Mouse (Mus musculus): ENCODE data around the gene Csmd2. TPM values are rescaled to one million over a fixed set of nuclear protein-coding genes. Genes with fewer than 3 reads are reported as not detected.
"Not testable (repeated sequence)": the region's sequence is repeated elsewhere in the genome, so short reads cannot be mapped to it uniquely, and the experiment has no call there.

Csmd2 gene
- total RNA-seq, 4 experiments from 2014 or later, result 0.92 to 2.9 (median 1.5) TPM

- DNase-seq, result no peak
Observed at GRCm38 (mm10) chr4:128048716-128049115, 61.1 kb downstream of the Csmd2 start.

- no peak for DNase-seq
Observed at GRCm38 (mm10) chr4:128052701-128053100, 65.0 kb downstream of the Csmd2 start.

DNA sequence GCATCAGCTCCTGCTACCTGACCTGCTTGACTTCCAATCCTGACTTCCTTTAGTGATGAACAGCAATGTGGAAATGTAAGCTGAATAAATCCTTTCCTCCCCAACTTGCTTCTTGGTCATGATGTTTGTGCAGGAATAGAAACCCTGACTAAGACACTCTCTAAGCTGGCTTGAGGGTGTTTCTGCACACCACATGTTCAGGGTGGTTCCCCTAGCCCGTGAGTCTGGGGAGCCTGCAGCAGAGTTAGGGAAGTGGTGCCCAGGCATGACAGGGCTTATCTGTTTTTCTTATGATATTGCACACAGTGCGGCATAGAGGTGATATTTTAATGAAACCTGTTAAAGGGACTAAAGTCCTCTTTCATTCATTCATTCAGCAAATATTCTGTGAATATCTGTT lies 73.6 kb downstream of the Csmd2 start:
- not testable (repeated sequence) for DNase-seq

- DNase-seq, result no peak
Observed at GRCm38 (mm10) chr4:128067189-128067588, 79.5 kb downstream of the Csmd2 start.

- DNase-seq, result no peak
Observed at GRCm38 (mm10) chr4:128084466-128084865, 96.8 kb downstream of the Csmd2 start.

GRCm38 (mm10) chr4:128085096-128085495 lies 97.4 kb downstream of the Csmd2 start:
- no peak for DNase-seq

DNA sequence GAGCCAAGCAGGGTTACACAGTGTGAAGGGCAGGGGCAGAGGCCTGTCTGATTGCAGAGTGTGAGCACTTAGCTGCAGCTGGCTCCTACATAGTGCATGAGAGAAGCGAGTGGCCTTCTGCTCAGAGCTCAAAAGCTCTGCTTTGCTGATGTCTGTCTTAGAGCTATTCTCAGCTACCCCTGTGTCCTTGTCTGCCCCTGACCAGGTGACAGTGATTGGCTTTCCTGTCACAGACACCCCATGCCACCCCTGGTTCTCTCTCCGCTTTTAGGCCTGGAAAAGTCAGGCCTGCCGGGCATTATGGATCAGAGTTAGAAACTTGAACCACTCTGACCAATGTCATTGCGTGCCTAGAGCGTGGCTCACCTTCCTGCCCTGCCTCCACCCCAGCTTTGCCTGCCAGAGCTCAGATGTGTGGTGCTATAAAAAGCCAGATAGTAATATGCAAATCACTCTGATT lies 99.5 kb downstream of the Csmd2 start:
- no peak for DNase-seq

- no peak for DNase-seq
Observed at GRCm38 (mm10) chr4:128087704-128088103, 100.0 kb downstream of the Csmd2 start.

GRCm38 (mm10) chr4:128088264-128088663 lies 100.6 kb downstream of the Csmd2 start:
- DNase-seq, result no peak

DNA sequence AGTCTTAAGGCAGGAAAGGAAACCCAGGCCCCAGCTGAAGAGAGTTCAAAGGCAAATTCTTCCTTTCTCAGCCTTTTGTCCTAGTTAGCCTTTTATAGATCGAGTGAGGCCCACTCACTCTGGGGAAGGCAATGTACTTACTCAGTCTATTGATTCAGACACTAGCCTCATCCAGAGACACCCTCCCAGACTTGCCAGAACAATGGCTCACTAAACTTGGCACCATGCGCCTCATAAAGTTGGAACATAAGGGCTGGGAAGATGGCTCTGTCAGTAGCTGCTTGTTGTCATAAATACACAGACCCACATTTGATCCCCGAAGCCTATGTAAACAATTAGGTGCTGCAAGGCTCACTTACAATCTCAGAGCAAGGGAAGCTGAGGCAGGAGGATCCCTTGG lies 104.3 kb downstream of the Csmd2 start:
- DNase-seq, result no peak

DNA sequence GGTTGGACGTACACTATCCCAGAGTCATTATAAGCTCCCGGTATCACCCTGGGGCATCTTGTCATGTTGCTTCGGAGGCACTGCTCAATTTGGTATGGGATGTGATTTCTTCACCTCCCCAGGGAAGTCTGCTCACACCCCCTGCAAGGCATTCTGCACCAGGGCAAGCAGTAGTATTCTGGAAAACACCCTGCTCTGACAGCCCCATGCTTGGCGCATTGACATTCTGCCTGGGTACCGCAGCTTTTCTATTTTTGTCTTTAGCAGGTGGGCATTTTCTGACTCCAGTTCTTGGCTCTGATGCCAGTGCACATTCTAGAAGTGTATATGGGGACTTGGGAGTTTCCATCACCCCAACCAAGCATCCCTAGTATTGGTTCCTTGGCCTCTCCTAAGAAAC lies 111.9 kb downstream of the Csmd2 start:
- no peak for DNase-seq

DNA sequence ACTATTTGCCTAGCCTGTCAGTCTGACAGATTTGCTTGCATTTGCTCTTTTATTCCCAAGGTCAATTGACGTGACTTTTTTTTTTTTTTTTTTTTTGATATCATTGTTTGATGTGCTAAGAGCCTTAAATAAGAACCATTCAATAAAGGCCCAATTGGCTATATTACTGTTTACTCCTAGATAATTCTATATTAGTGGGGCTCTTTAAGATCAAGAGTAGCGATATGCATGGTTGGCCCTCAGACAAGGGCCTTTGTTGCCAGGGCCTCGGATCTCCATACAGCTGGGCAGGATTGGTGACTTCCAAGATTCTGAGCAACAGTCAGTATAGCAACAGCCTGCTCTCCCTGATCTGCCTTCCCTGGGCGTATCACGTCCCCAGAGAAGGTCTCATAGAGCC lies 112.9 kb downstream of the Csmd2 start:
- no peak for DNase-seq

GRCm38 (mm10) chr4:128116331-128116730 lies 128.7 kb downstream of the Csmd2 start:
- no peak for DNase-seq

- DNase-seq, result no peak
Observed at GRCm38 (mm10) chr4:128123281-128123680, 135.6 kb downstream of the Csmd2 start.

- no peak for DNase-seq
Observed at GRCm38 (mm10) chr4:128124738-128125137, 137.1 kb downstream of the Csmd2 start.

DNA sequence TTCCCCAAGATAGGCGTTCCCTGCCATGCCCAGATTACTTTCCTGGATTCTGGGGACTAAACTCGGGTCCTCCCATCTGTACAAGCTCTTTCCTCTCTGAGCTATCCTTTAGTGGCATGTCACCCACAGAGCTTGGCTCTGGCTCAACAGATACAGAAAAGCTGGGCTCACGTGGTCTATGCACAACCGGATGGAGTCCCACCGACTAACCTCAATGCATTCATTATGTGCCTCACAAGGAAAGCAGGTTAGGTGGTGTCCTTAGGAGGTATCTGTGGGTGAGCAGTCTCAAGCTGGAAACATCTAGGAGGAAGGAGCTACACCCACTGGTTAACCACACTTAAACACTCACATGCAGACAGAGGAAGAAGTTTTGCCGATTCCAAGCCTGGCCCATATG lies 140.9 kb downstream of the Csmd2 start:
- no peak for DNase-seq

DNA sequence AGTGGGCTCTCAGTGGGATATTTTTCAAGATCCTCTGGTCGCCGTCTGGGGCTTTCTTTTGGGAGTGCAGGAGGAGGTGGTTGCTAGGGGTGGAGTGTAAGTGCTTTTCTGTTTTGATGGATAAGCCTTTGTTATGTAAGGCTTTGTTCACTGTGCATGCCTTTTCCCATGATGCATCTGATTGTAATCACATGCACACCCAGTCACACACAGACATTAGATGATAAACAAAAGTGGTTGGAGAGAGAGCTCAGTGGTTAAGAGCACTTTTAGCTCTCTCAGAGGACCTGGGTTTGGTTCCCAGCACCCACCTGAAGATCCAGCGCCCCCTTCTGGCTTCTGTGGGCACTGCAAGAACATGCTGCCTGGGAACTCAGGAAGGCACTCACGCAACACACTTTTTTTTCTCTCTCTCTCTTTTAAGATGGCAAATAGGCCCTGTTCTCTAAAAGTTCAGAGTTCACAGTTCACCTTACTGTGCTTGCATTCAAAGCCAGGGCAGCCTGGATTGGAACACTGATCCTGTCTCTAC lies 143.0 kb downstream of the Csmd2 start:
- DNase-seq, result no peak

- DNase-seq, result no peak
Observed at GRCm38 (mm10) chr4:128131666-128132065, 144.0 kb downstream of the Csmd2 start.

DNA sequence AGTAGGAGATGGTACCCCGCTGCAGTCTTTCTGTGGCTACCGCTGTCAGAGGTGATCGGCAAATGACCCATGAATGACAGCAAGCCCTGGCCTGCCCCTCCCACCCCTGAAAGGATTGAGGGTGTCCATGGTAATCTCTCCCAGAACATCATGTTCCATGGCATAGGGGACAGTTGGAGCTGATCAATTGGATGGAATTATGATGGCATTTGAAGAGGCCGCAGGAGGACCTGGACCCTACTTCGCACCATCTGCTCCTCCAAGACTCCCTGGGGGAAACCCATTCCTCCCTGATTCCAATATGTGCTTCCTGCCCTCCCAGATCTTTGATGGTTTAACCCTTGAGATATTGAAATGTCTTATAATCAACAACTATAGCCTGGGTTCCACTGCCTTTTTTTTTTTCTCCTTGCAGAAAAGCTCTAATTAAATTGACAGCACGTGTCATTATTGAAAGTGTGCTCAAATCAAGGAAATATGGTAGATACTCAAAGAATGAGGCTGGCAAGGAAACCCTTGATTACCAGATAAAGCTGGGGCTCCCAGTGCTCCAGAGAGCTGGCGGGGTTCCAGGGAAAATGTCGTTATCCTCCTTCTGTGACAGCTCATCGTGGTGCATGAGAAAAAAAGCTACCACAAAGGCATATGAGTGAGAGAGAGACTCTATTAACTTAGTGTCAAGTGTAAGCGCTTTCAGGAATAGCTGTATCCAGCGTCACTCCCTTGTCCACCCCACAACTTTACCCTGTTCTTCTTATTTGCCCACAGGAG lies 145.4 kb downstream of the Csmd2 start:
- no peak for DNase-seq

GRCm38 (mm10) chr4:128134348-128134994 lies 146.8 kb downstream of the Csmd2 start:
- DNase-seq, result no peak

DNA sequence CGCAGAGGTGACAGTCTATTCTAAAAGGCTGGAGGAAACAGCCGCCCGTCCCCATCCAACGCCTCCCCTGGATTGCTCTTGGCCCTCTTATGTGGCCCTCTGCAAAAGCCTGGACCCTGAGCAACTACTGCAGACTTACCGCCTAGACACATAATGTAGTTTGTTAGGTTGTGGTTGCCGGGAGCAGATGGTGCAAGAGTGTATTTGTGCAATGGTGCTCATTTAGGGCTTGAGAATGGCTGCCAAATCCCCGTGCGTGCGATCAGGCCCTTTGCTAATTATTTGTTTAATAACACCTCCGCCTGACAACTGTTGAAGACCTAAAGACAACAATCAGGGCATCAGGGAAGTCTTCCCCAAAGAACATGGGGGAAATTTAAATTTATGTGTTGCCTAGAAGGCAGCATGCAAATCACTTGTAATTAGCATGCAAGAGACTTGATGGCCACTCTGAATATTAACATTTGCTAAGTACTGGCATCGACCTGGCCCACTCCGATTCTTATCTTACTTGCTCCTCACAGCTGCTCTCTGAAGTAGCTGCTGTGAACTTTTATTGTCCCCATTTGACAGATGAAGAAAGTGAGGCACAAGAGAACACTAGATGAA lies 147.5 kb downstream of the Csmd2 start:
- DNase-seq, result no peak

DNA sequence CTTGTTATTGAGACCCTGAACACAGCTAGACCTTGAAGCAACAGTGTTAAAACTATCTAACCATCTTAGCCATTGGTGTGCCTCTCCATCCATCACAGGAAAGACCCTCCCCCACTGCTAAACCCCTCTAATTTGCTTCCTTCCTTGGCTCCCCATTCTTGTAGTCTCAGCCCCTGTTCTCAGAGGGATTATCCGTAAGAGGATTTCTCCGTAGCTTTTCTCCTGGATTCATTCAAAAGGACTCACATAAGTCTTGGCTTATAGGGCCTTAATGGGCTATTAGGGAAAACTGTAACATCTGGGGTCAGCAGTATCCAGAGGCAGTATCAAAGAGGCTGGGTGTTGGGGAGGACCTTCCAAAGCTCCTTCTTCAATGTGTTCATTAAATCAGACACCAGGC lies 152.3 kb downstream of the Csmd2 start:
- no peak for DNase-seq
